Mouse (Mus musculus) liver, postnatal 0 days (tissue): Measurements from ENCODE around the gene Ubxn6.

Experiments used
- CTCF ChIP-seq: sonication (generic); IDR thresholded peaks from 2 replicates; pipeline ENCODE4 v1.5.1; 2016; ENCODE audit warnings: antibody characterized with exemption, low read depth
- EP300 ChIP-seq: IDR thresholded peaks from 2 replicates; pipeline ENCODE4 v1.6.1; 2016; ENCODE audit warnings: antibody characterized with exemption, low read depth, mild to moderate bottlenecking

DNA sequence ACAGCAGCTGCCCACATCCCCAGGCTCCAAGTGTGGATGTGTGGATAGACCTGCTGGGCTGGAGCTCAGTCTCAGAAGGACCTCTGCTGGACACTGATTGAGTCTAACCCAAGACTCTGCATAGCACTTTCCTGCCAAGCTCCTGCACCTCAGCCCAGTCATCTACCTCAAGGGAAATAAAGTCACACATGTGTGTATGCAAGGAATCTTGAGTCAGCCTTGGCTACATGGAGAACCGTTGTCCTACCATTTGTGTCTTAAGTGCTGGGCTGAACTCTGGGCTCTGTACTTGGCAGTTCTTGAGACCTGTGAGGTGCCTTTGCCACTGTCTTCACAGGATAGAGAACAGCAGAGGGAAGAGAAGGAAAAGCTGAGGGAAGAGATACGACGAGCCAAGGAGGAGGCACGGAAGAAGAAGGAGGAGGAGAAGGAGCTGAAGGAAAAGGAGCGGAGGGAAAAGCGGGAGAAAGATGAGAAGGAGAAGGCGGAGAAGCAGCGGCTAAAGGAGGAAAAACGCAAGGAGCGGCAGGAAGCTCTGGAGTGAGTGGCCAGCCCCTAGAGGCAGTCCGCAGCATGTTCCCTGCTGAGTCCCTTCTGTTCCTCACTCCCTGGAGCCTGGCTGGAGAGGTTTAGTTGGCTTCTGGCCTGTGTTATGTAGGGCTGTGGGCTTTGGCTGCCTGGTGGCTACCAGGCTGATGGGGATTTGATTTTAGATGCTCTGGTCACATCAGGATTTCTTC is 17.3 kb downstream of the Ubxn6 start:
- TF ChIP-seq CTCF, result no peak
- TF ChIP-seq EP300, result no peak
